Mouse (Mus musculus): Measurements from ENCODE around the gene Pomt2. TPM values are rescaled to one million over a fixed set of nuclear protein-coding genes. Genes with fewer than 3 reads are reported as not detected.

Gene Pomt2
- polyA plus RNA-seq (2015; fragmentation: Nextera tagmentation; extraction: Ambion mirVana), result 11.7 TPM in 2 replicates

GRCm38 (mm10) chr12:87147395-87148089 is at the start of gene Pomt2:
Pomt2 (minus strand) TSS chr12:87147968.
- peaks cover 15% of the 10 kb centered on the region for H3K4me1 ChIP-seq (ENCODE audit: control insufficient read depth, insufficient read depth, low read length)
- no peaks in the 10 kb centered on the region for H3K9me3 ChIP-seq (ENCODE audit: control insufficient read depth, low read length)
- WGBS, result under 1% methylated on average over 61 of the region's 61 CpGs
- peak within 1 kb of the TSS; percentile 76 for H3K4me2 ChIP-seq (ENCODE audit: low read depth, low read length)
- H3K9ac ChIP-seq (ENCODE audit: low read depth, low read length), result peak within 1 kb of the TSS; percentile 89
- H3K27me3 ChIP-seq (replicated peaks; ENCODE audit: control insufficient read depth, insufficient read depth, low read length), result no peaks in the 10 kb centered on the region
- peak within 1 kb of the TSS; percentile 96 for H3K27ac ChIP-seq (ENCODE audit: low read length)
- ATAC-seq, result peak; percentile 98
- peak within 1 kb of the TSS; percentile 98 for H3K4me3 ChIP-seq (ENCODE audit: low read length)
- H3K36me3 ChIP-seq (ENCODE audit: control insufficient read depth, insufficient read depth, low read length), result no peaks in the 10 kb centered on the region

GRCm38 (mm10) chr12:87196310-87196709 is 48.5 kb upstream of the Pomt2 start:
- no peak overlapping the region for H3K4me2 ChIP-seq (ENCODE audit: low read depth, low read length)
- no peaks in the 10 kb centered on the region for H3K27me3 ChIP-seq (replicated peaks; ENCODE audit: control insufficient read depth, insufficient read depth, low read length)
- no peaks in the 10 kb centered on the region for H3K9me3 ChIP-seq (ENCODE audit: control insufficient read depth, low read length)
- H3K4me3 ChIP-seq (ENCODE audit: low read length), result no peak overlapping the region
- no peak for ATAC-seq
- no peak overlapping the region for H3K9ac ChIP-seq (ENCODE audit: low read depth, low read length)
- H3K36me3 ChIP-seq (ENCODE audit: control insufficient read depth, insufficient read depth, low read length), result no peaks in the 10 kb centered on the region
- peaks cover 4% of the 10 kb centered on the region for H3K4me1 ChIP-seq (ENCODE audit: control insufficient read depth, insufficient read depth, low read length)
- H3K27ac ChIP-seq (ENCODE audit: low read length), result no peak overlapping the region

- Histone ChIP-seq H3K27ac (ENCODE audit: low read length) (no peak overlapping the region), H3K9ac (ENCODE audit: low read depth, low read length) (no peak overlapping the region), H3K4me2 (ENCODE audit: low read depth, low read length) (no peak overlapping the region), H3K36me3 (ENCODE audit: control insufficient read depth, insufficient read depth, low read length) (no peaks in the 10 kb centered on the region), H3K9me3 (ENCODE audit: control insufficient read depth, low read length) (no peaks in the 10 kb centered on the region), H3K4me1 (ENCODE audit: control insufficient read depth, insufficient read depth, low read length) (peaks cover 4% of the 10 kb centered on the region), H3K4me3 (ENCODE audit: low read length) (no peak overlapping the region), H3K27me3 (replicated peaks; ENCODE audit: control insufficient read depth, insufficient read depth, low read length) (no peaks in the 10 kb centered on the region)
- no peak for ATAC-seq
- WGBS, result 56% methylated on average over 1 of the region's 1 CpGs
These were observed 47.3 kb upstream of the Pomt2 start for GRCm38 (mm10) chr12:87195069-87195468.

- Histone ChIP-seq H3K27ac (ENCODE audit: low read length) (no peak overlapping the region), H3K9me3 (ENCODE audit: control insufficient read depth, low read length) (no peaks in the 10 kb centered on the region), H3K4me2 (ENCODE audit: low read depth, low read length) (no peak overlapping the region), H3K4me1 (ENCODE audit: control insufficient read depth, insufficient read depth, low read length) (no peaks in the 10 kb centered on the region), H3K4me3 (ENCODE audit: low read length) (no peak overlapping the region), H3K36me3 (ENCODE audit: control insufficient read depth, insufficient read depth, low read length) (no peaks in the 10 kb centered on the region), H3K9ac (ENCODE audit: low read depth, low read length) (no peak overlapping the region), H3K27me3 (replicated peaks; ENCODE audit: control insufficient read depth, insufficient read depth, low read length) (no peaks in the 10 kb centered on the region)
- ATAC-seq, result no peak
- WGBS, result 83% methylated on average over 3 of the region's 3 CpGs
These were observed 45.2 kb upstream of the Pomt2 start for GRCm38 (mm10) chr12:87193008-87193407.

GRCm38 (mm10) chr12:87177631-87178030 is 29.9 kb upstream of the Pomt2 start:
- no peak overlapping the region for H3K9ac ChIP-seq (ENCODE audit: low read depth, low read length)
- no peaks in the 10 kb centered on the region for H3K27me3 ChIP-seq (replicated peaks; ENCODE audit: control insufficient read depth, insufficient read depth, low read length)
- no peak for ATAC-seq
- WGBS, result 98% methylated on average over 4 of the region's 4 CpGs
- H3K4me1 ChIP-seq (ENCODE audit: control insufficient read depth, insufficient read depth, low read length), result no peaks in the 10 kb centered on the region
- H3K4me2 ChIP-seq (ENCODE audit: low read depth, low read length), result no peak overlapping the region
- H3K4me3 ChIP-seq (ENCODE audit: low read length), result no peak overlapping the region
- no peak overlapping the region for H3K27ac ChIP-seq (ENCODE audit: low read length)
- no peaks in the 10 kb centered on the region for H3K36me3 ChIP-seq (ENCODE audit: control insufficient read depth, insufficient read depth, low read length)
- H3K9me3 ChIP-seq (ENCODE audit: control insufficient read depth, low read length), result no peaks in the 10 kb centered on the region

- ATAC-seq, result no peak
- Histone ChIP-seq H3K4me1 (ENCODE audit: control insufficient read depth, insufficient read depth, low read length) (no peaks in the 10 kb centered on the region), H3K9ac (ENCODE audit: low read depth, low read length) (no peak overlapping the region), H3K36me3 (ENCODE audit: control insufficient read depth, insufficient read depth, low read length) (no peaks in the 10 kb centered on the region), H3K27me3 (replicated peaks; ENCODE audit: control insufficient read depth, insufficient read depth, low read length) (no peaks in the 10 kb centered on the region), H3K4me3 (ENCODE audit: low read length) (no peak overlapping the region), H3K4me2 (ENCODE audit: low read depth, low read length) (no peak overlapping the region), H3K9me3 (ENCODE audit: control insufficient read depth, low read length) (no peaks in the 10 kb centered on the region), H3K27ac (ENCODE audit: low read length) (no peak overlapping the region)
- 76% methylated on average over 4 of the region's 4 CpGs for WGBS
These were observed 27.6 kb upstream of the Pomt2 start for GRCm38 (mm10) chr12:87175194-87175946.

- H3K4me1 ChIP-seq (ENCODE audit: control insufficient read depth, insufficient read depth, low read length), result peaks cover 7% of the 10 kb centered on the region
- WGBS, result 87% methylated on average over 5 of the region's 5 CpGs
- H3K9me3 ChIP-seq (ENCODE audit: control insufficient read depth, low read length), result no peaks in the 10 kb centered on the region
- H3K4me2 ChIP-seq (ENCODE audit: low read depth, low read length), result no peak overlapping the region
- H3K27ac ChIP-seq (ENCODE audit: low read length), result no peak overlapping the region
- no peaks in the 10 kb centered on the region for H3K27me3 ChIP-seq (replicated peaks; ENCODE audit: control insufficient read depth, insufficient read depth, low read length)
- ATAC-seq, result no peak
- no peak overlapping the region for H3K4me3 ChIP-seq (ENCODE audit: low read length)
- no peak overlapping the region for H3K9ac ChIP-seq (ENCODE audit: low read depth, low read length)
- H3K36me3 ChIP-seq (ENCODE audit: control insufficient read depth, insufficient read depth, low read length), result peaks cover 4% of the 10 kb centered on the region; the same call in 1 of the 2 replicates
These were observed 13.0 kb upstream of the Pomt2 start for GRCm38 (mm10) chr12:87160815-87161214.

GRCm38 (mm10) chr12:87160310-87160709 is 12.5 kb upstream of the Pomt2 start:
- ATAC-seq, result no peak
- Histone ChIP-seq H3K4me1 (ENCODE audit: control insufficient read depth, insufficient read depth, low read length) (peaks cover 7% of the 10 kb centered on the region), H3K36me3 (ENCODE audit: control insufficient read depth, insufficient read depth, low read length) (peaks cover 7% of the 10 kb centered on the region; the same call in 1 of the 2 replicates), H3K4me3 (ENCODE audit: low read length) (no peak overlapping the region), H3K4me2 (ENCODE audit: low read depth, low read length) (no peak overlapping the region), H3K9ac (ENCODE audit: low read depth, low read length) (no peak overlapping the region), H3K27me3 (replicated peaks; ENCODE audit: control insufficient read depth, insufficient read depth, low read length) (no peaks in the 10 kb centered on the region), H3K9me3 (ENCODE audit: control insufficient read depth, low read length) (no peaks in the 10 kb centered on the region), H3K27ac (ENCODE audit: low read length) (no peak overlapping the region)
- whole genome bisulfite sequencing, result 54% methylated on average over 1 of the region's 1 CpGs

- Histone ChIP-seq H3K27me3 (replicated peaks; ENCODE audit: control insufficient read depth, insufficient read depth, low read length) (no peaks in the 10 kb centered on the region), H3K9me3 (ENCODE audit: control insufficient read depth, low read length) (no peaks in the 10 kb centered on the region), H3K9ac (ENCODE audit: low read depth, low read length) (no peak overlapping the region), H3K4me1 (ENCODE audit: control insufficient read depth, insufficient read depth, low read length) (peaks cover 7% of the 10 kb centered on the region), H3K27ac (ENCODE audit: low read length) (no peak overlapping the region), H3K4me3 (ENCODE audit: low read length) (no peak overlapping the region), H3K36me3 (ENCODE audit: control insufficient read depth, insufficient read depth, low read length) (peaks cover 7% of the 10 kb centered on the region; the same call in 1 of the 2 replicates), H3K4me2 (ENCODE audit: low read depth, low read length) (0 out of 2 replicates have a peak overlapping the region, but pooled peaks have one; percentile 31)
- ATAC-seq, result peak; percentile 26
- WGBS, result 66% methylated on average over 7 of the region's 7 CpGs
These were observed 10.3 kb upstream of the Pomt2 start for GRCm38 (mm10) chr12:87158099-87158498.
